8 mouse cellular contexts compared by ENCODE assay signal in genomic region chr9:32695492-32696190, GRCm38 (mm10). TPM values are rescaled to one million over a fixed set of nuclear protein-coding genes. Genes with fewer than 3 reads are reported as not detected.
DNase-seq lines count a peak whose midpoint lies in the region; ATAC-seq and TF ChIP-seq lines count a peak whose summit lies in the region.

No protein-coding gene starts in this region.

- H3K79me2 ChIP-seq in CH12.LX (replicated peaks; ENCODE audit: control insufficient read depth, extremely low read depth, insufficient read depth, poor library complexity, severe bottlenecking) = no peaks in the 10 kb centered on the region

- peak; percentile 99 for ATAC-seq in forebrain, embryonic 11.5 days (replicated peaks; ENCODE audit: low FRiP score)
- ATAC-seq in heart, embryonic 16.5 days (replicated peaks; ENCODE audit: extremely low read depth, insufficient read depth, low FRiP score) = peak; percentile 95
- peak; percentile 97 for ATAC-seq in liver, embryonic 14.5 days (ENCODE audit: insufficient read depth)
- ATAC-seq in stomach, embryonic 15.5 days (ENCODE audit: insufficient read depth, low FRiP score, low read depth) = peak; percentile 99

- in situ Hi-C loops in CH12.LX (cut with MboI; ENCODE audit: low pct_ligation_motif_present, low pct_unique_long_range_greater_than_20kb, low sequenced_read_pairs) = loop anchor here (10.0 kb wide), 1 partner anchor 81 kb away; no protein-coding TSS in a partner anchor

- peak overlapping the region; percentile 89 for H3K4me2 ChIP-seq in CH12.LX (ENCODE audit: insufficient read depth, low read depth, poor library complexity, severe bottlenecking)
- H3K4me2 ChIP-seq in forebrain, embryonic 11.5 days (ENCODE audit: low read depth, low read length, severe bottlenecking) = peak overlapping the region; percentile 64
- H3K4me2 ChIP-seq in heart, embryonic 16.5 days (ENCODE audit: low read depth, low read length) = peak overlapping the region; percentile 94
- peak overlapping the region; percentile 94 for H3K4me2 ChIP-seq in liver, embryonic 14.5 days (ENCODE audit: low read depth)
- H3K4me2 ChIP-seq in stomach, embryonic 15.5 days = peak overlapping the region; percentile 91

- H3K27me3 ChIP-seq in CH12.LX (replicated peaks) = no peaks in the 10 kb centered on the region
- H3K27me3 ChIP-seq in forebrain, embryonic 11.5 days (ENCODE audit: control insufficient read depth, insufficient read depth, low read length) = peaks cover 86% of the 10 kb centered on the region
- H3K27me3 ChIP-seq in heart, embryonic 16.5 days (ENCODE audit: control insufficient read depth, insufficient read depth, low read length) = no peaks in the 10 kb centered on the region
- H3K27me3 ChIP-seq in liver, embryonic 14.5 days (ENCODE audit: control insufficient read depth, insufficient read depth, low read length) = no peaks in the 10 kb centered on the region; the same call in 1 of the 2 replicates
- H3K27me3 ChIP-seq in stomach, embryonic 15.5 days (replicated peaks) = no peaks in the 10 kb centered on the region

- under 1% methylated on average over 65 of the region's 67 CpGs for WGBS in forebrain, embryonic 11.5 days
- WGBS in heart, embryonic 16.5 days = under 1% methylated on average over 67 of the region's 67 CpGs
- under 1% methylated on average over 59 of the region's 67 CpGs for WGBS in liver, embryonic 14.5 days (ENCODE audit: insufficient replicate concordance)
- WGBS in stomach, embryonic 15.5 days = under 1% methylated on average over 67 of the region's 67 CpGs

- H3K27ac ChIP-seq in CH12.LX (ENCODE audit: insufficient read depth, low read depth) = no peak overlapping the region
- no peak overlapping the region for H3K27ac ChIP-seq in forebrain, embryonic 11.5 days (ENCODE audit: low read depth, low read length)
- peak overlapping the region; percentile 96 for H3K27ac ChIP-seq in heart, embryonic 16.5 days (ENCODE audit: low read length)
- no peak overlapping the region for H3K27ac ChIP-seq in liver, embryonic 14.5 days
- peak overlapping the region; percentile 93 for H3K27ac ChIP-seq in stomach, embryonic 15.5 days

- peak overlapping the region; percentile 71 to 74 (median 71) for H3K4me3 ChIP-seq in CH12.LX (replicated peaks in 1 of 3; ENCODE audit: low read depth in 2 of 3, low read length in 2 of 3, poor library complexity in 1 of 3)
- H3K4me3 ChIP-seq in forebrain, embryonic 11.5 days (ENCODE audit: low read depth, low read length) = peak overlapping the region; percentile 40
- peak overlapping the region; percentile 87 for H3K4me3 ChIP-seq in heart, embryonic 16.5 days (ENCODE audit: low read length)
- H3K4me3 ChIP-seq in liver, embryonic 14.5 days (ENCODE audit: insufficient read depth in 1 of 2, low read depth in 2 of 2, low read length in 2 of 2) = peak overlapping the region; percentile 74 to 89
- H3K4me3 ChIP-seq in stomach, embryonic 15.5 days (replicated peaks) = peak overlapping the region; percentile 72

- H3K4me1 ChIP-seq in CH12.LX (ENCODE audit: control insufficient read depth in 1 of 2, insufficient read depth in 2 of 2) = peaks cover 0 to 34% of the 10 kb centered on the region in 2 experiments; a peak in 2 of 4 replicates
- peaks cover 5% of the 10 kb centered on the region; the same call in 1 of the 2 replicates for H3K4me1 ChIP-seq in forebrain, embryonic 11.5 days (replicated peaks; ENCODE audit: control insufficient read depth, insufficient read depth, low read length)
- peaks cover 22% of the 10 kb centered on the region for H3K4me1 ChIP-seq in heart, embryonic 16.5 days (ENCODE audit: control insufficient read depth, insufficient read depth, low read length)
- H3K4me1 ChIP-seq in liver, embryonic 14.5 days (replicated peaks; ENCODE audit: control insufficient read depth in 2 of 2, insufficient read depth in 2 of 2, low read length in 1 of 2) = no peaks in the 10 kb centered on the region
- peaks cover 4% of the 10 kb centered on the region; the same call in 1 of the 2 replicates for H3K4me1 ChIP-seq in stomach, embryonic 15.5 days

- peak overlapping the region; percentile 46 for H3K9ac ChIP-seq in CH12.LX (ENCODE audit: insufficient read depth, low read depth)
- H3K9ac ChIP-seq in forebrain, embryonic 11.5 days (ENCODE audit: low read length) = peak overlapping the region; percentile 45
- H3K9ac ChIP-seq in heart, embryonic 16.5 days (ENCODE audit: low read length) = peak overlapping the region; percentile 91
- peak overlapping the region; percentile 63 for H3K9ac ChIP-seq in liver, embryonic 14.5 days (replicated peaks)
- peak overlapping the region; percentile 55 for H3K9ac ChIP-seq in stomach, embryonic 15.5 days

- dilution Hi-C loops in CH12.LX (cut with MboI; ENCODE audit: extremely low pct_ligation_motif_present, extremely low pct_unique_long_range_greater_than_20kb, low sequenced_read_pairs) = no loop called here

- TF ChIP-seq POLR2A in CH12.LX (IDR thresholded peaks at IDR 0.05; ENCODE audit: low read depth, low read length) = peak; percentile 88

- TF ChIP-seq EP300 in CH12.LX (IDR thresholded peaks at IDR 0.05; ENCODE audit: low read length) = no peak
- no peak for TF ChIP-seq EP300 in liver, embryonic 14.5 days (IDR thresholded peaks at IDR 0.05; ENCODE audit: low read depth)

- H3K36me3 ChIP-seq in CH12.LX (replicated peaks in 1 of 2; ENCODE audit: control insufficient read depth in 1 of 2, insufficient read depth in 1 of 2, low read length in 1 of 2) = peaks cover 0 to 10% of the 10 kb centered on the region in 2 experiments
- no peaks in the 10 kb centered on the region for H3K36me3 ChIP-seq in forebrain, embryonic 11.5 days (ENCODE audit: control insufficient read depth, insufficient read depth, low read length)
- no peaks in the 10 kb centered on the region for H3K36me3 ChIP-seq in heart, embryonic 16.5 days (ENCODE audit: control insufficient read depth, insufficient read depth)
- H3K36me3 ChIP-seq in liver, embryonic 14.5 days (replicated peaks; ENCODE audit: control insufficient read depth, insufficient read depth, low read depth) = no peaks in the 10 kb centered on the region
- H3K36me3 ChIP-seq in stomach, embryonic 15.5 days = no peaks in the 10 kb centered on the region

- DNase-seq in CH12.LX (ENCODE audit: extremely low read depth) = peak; percentile 91
- DNase-seq in c-Kit-positive CD71-positive TER-119-negative erythroid progenitor cells, embryonic 14.5 days (ENCODE audit: low read depth) = peak; percentile 74
- peak; percentile 98 for DNase-seq in forebrain, embryonic 11.5 days (ENCODE audit: low spot score)
- peak; percentile 97 to 98 for DNase-seq in kidney, postnatal 36 days
- peak; percentile 78 to 80 (median 79) for DNase-seq in liver, embryonic 14.5 days (ENCODE audit: low read depth in 3 of 3, low spot score in 3 of 3)
- DNase-seq in neural tube, embryonic 10.5 days (ENCODE audit: extremely low spot score, low spot score) = peak; percentile 97

- H3K9me3 ChIP-seq in CH12.LX (replicated peaks; ENCODE audit: low read length) = no peaks in the 10 kb centered on the region
- no peaks in the 10 kb centered on the region for H3K9me3 ChIP-seq in forebrain, embryonic 11.5 days (ENCODE audit: control insufficient read depth, low read length)
- H3K9me3 ChIP-seq in heart, embryonic 16.5 days (replicated peaks; ENCODE audit: control insufficient read depth, low read length) = no peaks in the 10 kb centered on the region
- H3K9me3 ChIP-seq in liver, embryonic 14.5 days (ENCODE audit: control insufficient read depth, low read length) = no peaks in the 10 kb centered on the region
- no peaks in the 10 kb centered on the region for H3K9me3 ChIP-seq in stomach, embryonic 15.5 days

- peak; percentile 31 for TF ChIP-seq RAD21 in CH12.LX (IDR thresholded peaks at IDR 0.05; ENCODE audit: low read depth, low read length)

- peak in 1 of 2 experiments; percentile 34; a peak in 1 of 4 replicates for TF ChIP-seq CTCF in CH12.LX (conservative IDR thresholded peaks at IDR 0.05 in 1 of 2, IDR thresholded peaks at IDR 0.05 in 1 of 2; ENCODE audit: low read depth in 2 of 2, low read length in 2 of 2)
- TF ChIP-seq CTCF in liver, embryonic 14.5 days (IDR thresholded peaks at IDR 0.05; ENCODE audit: low read depth) = no peak

TF ChIP-seq in CH12.LX, 34 proteins besides CTCF, POLR2A, EP300 and RAD21 (continues in another document):
- TF ChIP-seq NRF1 (IDR thresholded peaks at IDR 0.05; ENCODE audit: low read depth, low read length) = peak; percentile 78
- peak; percentile 56; the same call in 1 of the 2 replicates for TF ChIP-seq IRF4 (IDR thresholded peaks at IDR 0.05; ENCODE audit: low read depth, low read length)
- TF ChIP-seq CHD2 (IDR thresholded peaks at IDR 0.05; ENCODE audit: low read length) = no peak
- TF ChIP-seq KAT2A (IDR thresholded peaks at IDR 0.05; ENCODE audit: insufficient replicate concordance, low read length) = no peak
- TF ChIP-seq SIN3A (IDR thresholded peaks at IDR 0.05; ENCODE audit: low read length) = peak; percentile 51; the same call in 1 of the 2 replicates
- TF ChIP-seq NELFE (IDR thresholded peaks at IDR 0.05; ENCODE audit: low read depth, low read length) = peak; percentile 87
- TF ChIP-seq MAZ (IDR thresholded peaks at IDR 0.05; ENCODE audit: low read depth, low read length) = peak; percentile 66
- peak; percentile 56 for TF ChIP-seq SMC3 (IDR thresholded peaks at IDR 0.05; ENCODE audit: low read depth, low read length)
- no peak for TF ChIP-seq TBP (conservative IDR thresholded peaks at IDR 0.05; ENCODE audit: low read depth, low read length)
- TF ChIP-seq RCOR1 (conservative IDR thresholded peaks at IDR 0.05; ENCODE audit: low read depth, low read length) = no peak
- peak; percentile 36; the same call in 1 of the 2 replicates for TF ChIP-seq MAX (IDR thresholded peaks at IDR 0.05; ENCODE audit: low read length)
- TF ChIP-seq ZNF384 (IDR thresholded peaks at IDR 0.05; ENCODE audit: low read depth, low read length) = no peak
- TF ChIP-seq UBTF (IDR thresholded peaks at IDR 0.05; ENCODE audit: low read depth, low read length) = peak; percentile 96
- no peak for TF ChIP-seq BHLHE40 (IDR thresholded peaks at IDR 0.05; ENCODE audit: low read depth, low read length)
- TF ChIP-seq ZC3H11A (IDR thresholded peaks at IDR 0.05; ENCODE audit: low read depth, low read length) = no peak
- no peak for TF ChIP-seq GABPA (IDR thresholded peaks at IDR 0.05; ENCODE audit: insufficient replicate concordance, low read depth, low read length)
- TF ChIP-seq ZMIZ1 (IDR thresholded peaks at IDR 0.05; ENCODE audit: low read depth, low read length) = peak; percentile 89

RNA-seq across cellular contexts. Expression of gene Ets1, which starts 59.6 kb away (rescaled TPM):
- total RNA-seq in CH12.LX (2012; rRNA removed) (9.5 and 10.0 TPM in 2 replicates), CH12.LX (2014; rRNA removed) (23.5 and 23.7 TPM in 2 replicates)
- polyA plus RNA-seq in CH12.LX (2012; ENCODE audit: insufficient read length, low read depth) = 17.8 and 19.8 TPM in 2 replicates
- polyA plus RNA-seq in forebrain, embryonic 11.5 days (2014; fragmentation: Nextera tagmentation; extraction: Ambion mirVana) = 18.4 and 22.6 TPM in 2 replicates
- polyA plus RNA-seq in heart, embryonic 16.5 days (2015; fragmentation: Nextera tagmentation; extraction: Ambion mirVana) = 59.0 and 66.7 TPM in 2 replicates
- polyA plus RNA-seq in liver, embryonic 14.5 days (2012; rRNA removed) = 3.5 and 4.4 TPM in 2 replicates
- polyA plus RNA-seq in liver, embryonic 14.5 days (2014; fragmentation: Nextera tagmentation; extraction: Ambion mirVana) = 8.0 and 8.3 TPM in 2 replicates
- polyA plus RNA-seq in stomach, embryonic 15.5 days (2015; fragmentation: Nextera tagmentation; extraction: Ambion mirVana) = 41.3 and 45.9 TPM in 2 replicates

Comparison
In these comparisons a context has a peak if more than half of its experiments do, and no peak if none do; other contexts are left out.
1. H3K27ac ChIP-seq: peak in heart, embryonic 16.5 days (single experiment) and stomach, embryonic 15.5 days (single experiment); none in CH12.LX (single experiment), forebrain, embryonic 11.5 days (single experiment) and liver, embryonic 14.5 days (single experiment).
2. Peak in every context shown above with its lines, with median percentiles within 50 percentile points of each other: DNase-seq, H3K4me2 ChIP-seq, H3K4me3 ChIP-seq, H3K9ac ChIP-seq and ATAC-seq.